Mouse (Mus musculus) kidney, postnatal 25 days (tissue): ENCODE measurements around the gene Fbxw5.

ENCODE experiments used
- DNase-seq, 2 experiments: peaks; one replicate each; pipeline ENCODE4 v3.0.0; 2021; ENCODE audit warnings: mixed read lengths in 2 of 2

Gene Fbxw5

DNA sequence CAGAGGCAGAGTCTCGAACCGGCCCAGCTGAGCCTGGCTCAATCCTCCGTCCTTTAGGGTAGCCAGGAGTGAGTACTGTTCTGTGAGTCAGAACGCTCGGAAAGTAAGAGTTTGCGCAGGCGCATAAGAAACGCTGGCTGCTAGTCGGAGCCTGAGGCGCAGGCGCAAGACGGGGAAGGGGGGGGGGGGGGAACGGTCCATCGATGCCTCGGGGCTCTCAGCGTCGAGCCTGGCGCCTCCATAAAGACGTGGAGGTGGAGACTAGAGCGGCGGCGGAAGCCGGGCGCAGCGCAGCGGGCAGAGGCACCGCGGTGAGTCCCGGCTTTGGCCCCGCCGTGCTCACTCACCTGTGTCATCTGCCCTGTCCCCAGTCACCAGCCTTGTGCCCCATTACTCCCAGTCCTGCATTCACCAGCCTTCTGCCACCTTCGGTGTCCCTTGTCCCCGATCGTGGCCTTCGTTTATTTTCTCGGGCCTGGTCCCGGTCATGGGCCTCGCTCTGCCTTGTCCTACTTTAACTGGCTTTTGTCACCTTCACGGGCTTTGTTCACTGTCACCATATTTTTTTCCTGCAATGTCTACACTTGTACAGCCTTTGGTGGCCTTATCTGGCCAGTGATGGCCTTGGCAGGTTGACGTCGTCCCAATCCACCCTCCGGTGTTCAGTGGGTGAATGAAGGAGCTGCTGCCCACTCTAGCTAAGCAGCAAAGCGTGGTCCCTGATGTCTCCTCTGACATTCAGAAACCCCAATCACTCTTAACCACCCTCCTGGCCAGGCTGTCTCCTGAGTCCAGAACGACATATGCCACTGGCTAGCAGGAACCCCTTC, at the start of gene Fbxw5:
Gene Fbxw5, plus strand, starts transcription at position 175 of the 830 bp plus-strand sequence.
- DNase-seq, result peak; percentile 94 to 96

DNA sequence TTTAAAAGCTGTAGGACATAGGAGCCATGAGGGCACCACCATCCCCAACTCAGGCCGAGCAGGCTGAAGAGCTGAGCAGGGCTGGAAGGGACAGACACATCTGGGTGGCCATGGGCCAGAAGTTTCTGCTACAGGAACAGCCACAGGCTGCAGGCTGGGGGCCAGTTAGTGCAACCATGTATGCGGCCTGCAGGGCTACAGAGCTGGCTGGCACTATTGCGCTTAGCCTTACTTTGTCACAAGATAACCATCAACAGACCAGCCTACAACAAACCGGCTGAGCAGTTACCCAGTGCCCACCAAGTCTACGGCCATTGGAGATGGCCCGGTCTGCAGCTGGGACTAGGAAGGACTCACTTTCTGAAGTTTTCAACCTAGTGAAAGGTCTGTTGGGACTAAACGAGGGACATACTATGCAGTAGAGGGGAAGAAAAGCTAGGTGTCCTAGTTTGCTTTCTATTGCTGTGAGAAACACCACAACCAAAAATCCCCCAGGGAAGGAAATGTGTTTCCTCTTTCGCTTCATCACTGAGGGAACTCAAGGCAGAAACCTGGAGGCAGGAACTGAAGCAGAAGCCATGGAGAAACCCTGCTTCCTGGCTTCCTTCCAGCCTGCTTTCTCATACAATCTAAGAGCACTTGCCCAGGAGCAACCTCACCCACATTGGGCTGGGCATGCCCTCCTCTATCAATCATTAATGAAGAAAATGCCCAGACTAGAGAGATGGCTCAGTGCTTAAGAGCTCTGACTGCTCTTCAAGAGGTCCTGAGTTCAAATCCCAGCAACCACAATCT, 49.5 kb upstream of the Fbxw5 start:
- peak in 1 of 2 experiments; percentile 61 for DNase-seq

- DNase-seq, result no peak
These were observed 47.6 kb upstream of the Fbxw5 start for GRCm38 (mm10) chr2:25452951-25453350.

- peak in 1 of 2 experiments; percentile 22 for DNase-seq
These were observed 44.2 kb upstream of the Fbxw5 start, which contains the start of gene Clic3 for GRCm38 (mm10) chr2:25456205-25456953. Gene Clic3, plus strand, starts transcription at chr2:25456838.

DNA sequence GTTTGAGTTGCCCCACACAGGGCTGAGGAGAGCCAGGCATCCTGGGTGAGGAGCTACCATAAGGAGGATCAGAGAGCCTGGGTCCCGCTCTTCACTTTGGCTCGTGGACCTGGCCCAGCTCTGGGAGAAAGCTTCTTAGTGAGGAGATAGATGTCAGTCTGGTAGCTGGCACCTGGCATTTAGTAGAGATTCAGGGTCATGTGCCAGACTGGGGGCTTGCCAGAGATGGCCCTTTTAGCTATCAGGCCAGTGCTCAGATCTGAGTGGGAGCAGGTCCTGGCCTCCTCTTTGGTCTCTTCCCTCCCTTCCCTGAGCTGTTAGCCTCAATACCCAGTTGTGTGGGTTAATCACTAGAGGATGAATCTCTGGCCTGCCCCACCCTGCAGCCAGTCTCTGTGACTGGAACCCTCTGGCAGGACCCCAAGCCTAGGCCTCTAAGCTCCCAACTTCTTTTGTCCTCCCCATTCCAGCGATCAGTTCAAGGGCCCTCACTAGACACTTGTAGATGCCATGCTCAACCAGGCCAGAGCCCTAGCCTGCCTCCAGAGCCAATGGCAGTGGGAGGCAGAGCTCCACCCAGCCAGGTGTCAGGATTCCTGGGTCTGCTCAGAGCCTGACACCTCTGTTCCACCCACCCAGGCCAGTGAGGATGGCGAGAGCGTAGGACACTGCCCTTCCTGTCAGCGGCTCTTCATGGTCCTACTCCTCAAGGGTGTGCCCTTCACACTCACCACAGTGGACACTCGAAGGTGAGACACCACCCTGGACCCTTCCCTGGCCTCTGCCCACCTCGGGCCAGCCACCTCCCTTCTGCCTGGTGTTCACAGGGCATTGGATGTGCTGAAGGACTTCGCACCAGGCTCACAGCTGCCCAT, 43.3 kb upstream of the Fbxw5 start:
- no peak for DNase-seq

GRCm38 (mm10) chr2:25458911-25459310, 41.6 kb upstream of the Fbxw5 start:
- peak; percentile 31 to 61 for DNase-seq

GRCm38 (mm10) chr2:25460135-25460534, 40.4 kb upstream of the Fbxw5 start:
- peak; percentile 28 to 60 for DNase-seq

- DNase-seq, result peak; percentile 96 to 98
These were observed 39.8 kb upstream of the Fbxw5 start, which contains the start of gene Paxx for GRCm38 (mm10) chr2:25460551-25461309. Gene Paxx, minus strand, starts transcription at chr2:25461094.

GRCm38 (mm10) chr2:25461407-25461806, 39.1 kb upstream of the Fbxw5 start:
- DNase-seq, result no peak

DNA sequence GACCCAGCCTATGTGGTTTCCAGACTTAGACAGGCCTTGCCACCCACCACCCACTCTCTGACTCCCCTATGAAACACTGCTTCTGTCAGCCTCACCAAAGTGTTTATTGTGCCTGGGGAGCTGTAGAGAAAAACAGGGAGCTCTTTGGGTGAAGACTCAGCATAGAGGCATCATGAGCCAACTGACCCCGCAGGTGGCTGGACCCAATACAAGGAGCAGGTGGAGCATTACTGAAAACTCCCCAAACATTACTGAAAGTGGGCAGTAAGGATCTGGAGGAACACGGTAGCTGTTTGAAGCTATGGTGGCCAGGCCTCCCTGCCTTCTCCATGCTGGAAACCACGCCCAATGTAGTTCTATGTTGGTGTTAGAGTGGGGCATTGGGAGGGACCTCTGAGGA, 36.9 kb upstream of the Fbxw5 start:
- no peak for DNase-seq

DNA sequence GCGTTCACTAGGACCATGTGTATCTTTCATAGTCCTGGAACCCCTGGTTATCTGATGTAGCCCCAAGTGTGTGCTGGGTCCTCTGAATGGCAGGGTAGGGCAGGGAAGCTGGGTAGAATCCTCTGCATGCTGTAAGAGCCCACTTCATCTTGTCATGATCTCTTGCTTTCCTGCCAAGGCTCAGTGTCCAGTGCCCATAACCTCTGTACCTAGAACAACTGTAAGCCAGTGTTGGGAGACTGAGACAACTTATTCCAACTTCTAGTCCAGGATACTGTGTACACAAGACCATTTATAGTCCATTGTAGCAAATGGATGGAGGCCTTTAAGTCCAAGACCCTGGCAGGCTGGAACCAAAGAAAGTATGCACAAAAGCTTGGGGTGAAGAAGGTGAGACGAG, 35.3 kb upstream of the Fbxw5 start:
- no peak for DNase-seq

DNA sequence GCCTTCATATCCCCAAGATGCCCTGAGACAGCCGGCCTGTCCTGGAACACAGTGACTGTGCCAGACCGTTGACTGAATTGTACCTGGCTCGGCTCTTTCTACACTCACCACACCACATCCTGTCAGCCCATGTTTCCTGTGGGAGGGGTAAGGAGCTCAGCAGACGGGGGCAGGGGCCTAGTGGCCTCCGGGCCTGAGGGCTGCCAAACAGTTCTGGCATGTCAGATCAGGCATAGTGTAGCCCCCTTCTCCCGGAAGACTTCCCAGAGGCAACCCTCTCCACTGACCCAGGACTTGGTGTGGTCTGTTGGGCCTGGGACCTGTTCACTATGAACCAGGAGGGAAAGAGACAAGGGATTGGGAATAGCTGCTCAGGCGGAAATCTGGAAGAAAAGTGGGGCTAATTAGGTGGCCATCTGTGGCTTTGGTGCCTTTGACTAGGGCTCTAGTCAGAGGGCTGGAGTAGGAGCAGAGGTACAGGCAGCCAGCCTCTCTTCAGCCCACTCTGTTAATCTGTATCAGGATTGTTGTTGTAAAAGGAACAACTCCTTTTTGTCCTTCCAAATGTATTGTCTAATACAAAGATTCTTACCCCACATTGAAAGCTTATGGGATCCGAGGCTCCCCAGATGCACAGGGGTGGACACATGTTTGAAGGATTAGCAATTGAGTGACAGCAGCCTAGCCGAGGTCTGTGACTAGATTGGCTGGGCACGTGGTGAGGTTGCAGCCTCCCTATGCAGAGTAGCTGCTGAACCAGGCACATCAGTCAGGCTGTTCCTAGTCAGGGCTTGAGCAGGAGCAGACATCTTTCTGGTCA, 34.5 kb upstream of the Fbxw5 start:
- no peak for DNase-seq

GRCm38 (mm10) chr2:25467606-25468303, 32.8 kb upstream of the Fbxw5 start:
- DNase-seq, result no peak

DNA sequence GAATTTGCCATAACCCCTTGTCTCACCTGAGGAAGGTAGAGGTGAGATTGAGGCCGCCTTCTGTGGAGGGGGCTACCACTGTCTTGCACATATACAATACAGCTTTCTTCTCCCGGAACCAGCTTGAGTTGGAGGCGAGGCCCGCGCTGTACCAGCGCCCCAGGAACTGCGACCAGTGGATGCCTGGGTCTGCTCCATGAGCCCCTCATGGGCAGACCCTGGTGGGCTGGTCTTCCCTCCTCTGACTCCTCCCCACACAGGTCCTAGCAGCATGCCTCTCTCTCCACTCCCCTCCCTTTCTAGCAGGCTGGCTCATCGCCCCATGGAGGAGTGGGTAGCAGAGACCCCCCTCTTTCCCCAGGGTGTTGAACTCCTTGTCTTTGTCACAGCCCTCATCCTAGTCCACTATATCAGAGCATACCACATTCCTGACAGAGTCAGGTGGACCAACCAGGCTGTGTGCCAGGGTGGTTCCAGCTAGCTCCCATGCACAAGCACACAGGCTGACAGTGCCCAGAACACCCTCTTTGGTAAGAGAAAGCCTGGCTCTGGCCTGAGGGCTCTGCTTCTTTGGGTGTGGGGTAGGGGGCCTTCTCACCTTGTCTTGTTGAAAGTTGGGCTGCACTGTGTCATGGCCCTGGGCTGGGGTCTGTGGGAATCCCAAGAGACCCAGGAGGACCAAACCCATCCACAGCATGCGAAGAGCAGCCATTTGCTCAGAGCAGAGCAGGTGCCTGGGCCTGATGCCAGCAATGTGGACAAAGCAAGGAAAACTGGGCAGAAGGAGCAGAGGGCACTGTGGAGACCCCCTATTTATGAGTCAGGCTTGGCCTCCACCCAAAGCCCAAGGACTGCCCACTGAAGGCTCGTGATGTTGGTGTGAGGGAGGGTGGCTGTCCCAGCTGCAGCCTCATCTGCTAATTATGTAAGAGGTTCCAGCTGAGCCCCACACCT, 31.3 kb upstream of the Fbxw5 start:
- DNase-seq, result peak; percentile 60 to 79

DNA sequence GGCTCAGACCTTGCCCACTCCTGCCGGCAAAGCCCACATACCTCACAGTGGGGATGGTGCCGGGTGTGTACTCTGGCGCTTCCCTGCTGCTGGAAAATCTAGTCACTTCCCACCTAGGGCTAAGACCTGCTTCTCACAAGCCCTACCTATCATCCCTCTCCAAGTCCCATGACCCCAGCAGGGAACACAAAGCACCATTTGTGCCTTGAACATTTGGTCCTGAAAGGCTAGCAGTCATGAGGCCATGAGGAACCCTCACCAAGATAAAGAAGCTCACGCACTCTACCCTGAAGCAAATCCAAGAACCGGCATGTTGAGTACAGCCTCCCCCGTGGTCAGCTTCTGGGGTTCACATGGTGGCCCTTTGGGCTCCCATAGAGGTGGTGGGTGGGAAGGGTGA, 30.6 kb upstream of the Fbxw5 start, which contains the start of gene Ptgds:
Gene Ptgds, minus strand, starts transcription at position 78 of the 400 bp plus-strand sequence.
- DNase-seq, result no peak

- no peak for DNase-seq
These were observed 28.0 kb upstream of the Fbxw5 start for GRCm38 (mm10) chr2:25472550-25472949.

DNA sequence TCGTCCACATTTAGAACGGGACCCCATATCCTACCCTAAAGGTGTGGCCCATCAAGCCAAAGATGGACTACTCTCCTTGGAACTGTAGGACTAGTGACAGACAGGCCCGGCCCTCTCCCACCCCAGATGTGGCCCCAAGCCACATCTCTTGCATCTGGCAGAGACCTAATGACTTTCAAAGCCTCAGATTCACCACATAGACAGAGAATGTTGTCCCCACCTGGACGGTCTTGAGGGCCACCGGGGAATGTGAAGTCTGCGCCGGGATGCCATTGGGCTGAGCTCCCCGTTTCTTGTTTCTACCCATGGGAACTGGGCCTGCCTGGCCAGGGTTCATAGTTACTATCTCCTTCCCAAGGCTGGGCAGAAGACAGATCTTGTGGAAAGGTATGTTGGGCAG, 23.0 kb upstream of the Fbxw5 start:
- no peak for DNase-seq

DNA sequence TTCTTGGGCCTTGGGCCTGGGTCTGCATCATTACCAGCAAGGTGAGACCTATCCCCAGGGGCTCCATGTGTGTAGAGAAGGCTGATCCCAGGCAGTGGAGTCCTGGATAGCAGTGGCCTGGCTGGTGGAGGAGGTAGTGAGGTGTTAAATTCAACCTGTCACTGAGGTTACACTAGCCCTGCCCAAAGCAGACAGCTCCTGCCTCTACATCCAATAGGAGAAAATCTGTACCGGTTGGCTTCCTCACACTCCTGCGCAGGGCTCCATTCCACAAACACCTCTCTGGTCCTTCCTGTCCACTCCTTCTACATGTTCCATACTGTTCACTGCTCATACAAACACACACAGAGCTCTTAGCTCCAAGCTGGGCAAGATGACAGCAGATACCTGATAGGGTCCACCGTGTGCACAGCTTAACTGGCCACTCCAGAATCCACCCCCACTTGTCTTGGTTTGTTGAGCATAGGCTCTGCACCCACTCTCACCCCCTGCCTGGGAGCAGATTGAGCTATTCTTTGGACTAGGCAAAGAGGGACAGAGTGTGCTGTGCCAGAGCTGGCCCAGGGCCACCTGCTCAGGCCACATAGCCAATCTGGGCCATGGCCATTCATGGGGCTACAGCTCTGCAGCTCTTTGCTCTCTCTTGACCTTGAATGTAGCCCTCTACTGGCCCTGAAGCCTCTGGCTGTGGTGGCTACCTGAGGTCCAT, 22.4 kb upstream of the Fbxw5 start:
- peak; percentile 43 to 85 for DNase-seq
